Mouse (Mus musculus): ENCODE measurements at regions not wholly inside any gene's neighbourhood (a gene's known extent, or its start where the extent isn't known, plus 50 kb on each side); places are given as distances from the start of the nearest gene placed in this dataset.

- Histone ChIP-seq H3K4me1 (ENCODE audit: control insufficient read depth) (no peaks in the 10 kb centered on the region), H3K27me3 (ENCODE audit: control insufficient read depth) (peaks cover 5% of the 10 kb centered on the region), H3K36me3 (ENCODE audit: control insufficient read depth) (no peaks in the 10 kb centered on the region), H3K9me3 (ENCODE audit: control insufficient read depth, low read length) (no peaks in the 10 kb centered on the region), H3K4me3 (replicated peaks) (no peak overlapping the region)
- TF ChIP-seq GATA1 (IDR thresholded peaks at IDR 0.05; ENCODE audit: low read length) (no peak), TAL1 (IDR thresholded peaks at IDR 0.05; ENCODE audit: low read length) (no peak)
Observed at GRCm38 (mm10) chr5:148706323-148707120, 153.9 kb upstream of the Ubl3 start.

GRCm38 (mm10) chr5:148704769-148705168, 152.2 kb upstream of the Ubl3 start:
- Histone ChIP-seq H3K4me3 (replicated peaks) (no peak overlapping the region), H3K27me3 (ENCODE audit: control insufficient read depth) (peaks cover 5% of the 10 kb centered on the region), H3K9me3 (ENCODE audit: control insufficient read depth, low read length) (no peaks in the 10 kb centered on the region), H3K36me3 (ENCODE audit: control insufficient read depth) (no peaks in the 10 kb centered on the region), H3K4me1 (ENCODE audit: control insufficient read depth) (no peaks in the 10 kb centered on the region)
- TF ChIP-seq TAL1 (IDR thresholded peaks at IDR 0.05; ENCODE audit: low read length) (no peak), GATA1 (IDR thresholded peaks at IDR 0.05; ENCODE audit: low read length) (no peak)

GRCm38 (mm10) chr5:148701859-148702258, 149.3 kb upstream of the Ubl3 start:
- H3K4me1 ChIP-seq (ENCODE audit: control insufficient read depth) = no peaks in the 10 kb centered on the region
- no peak overlapping the region for H3K4me3 ChIP-seq (replicated peaks)
- no peak for TF ChIP-seq TAL1 (IDR thresholded peaks at IDR 0.05; ENCODE audit: low read length)
- TF ChIP-seq GATA1 (IDR thresholded peaks at IDR 0.05; ENCODE audit: low read length) = no peak
- no peaks in the 10 kb centered on the region for H3K27me3 ChIP-seq (ENCODE audit: control insufficient read depth)
- H3K9me3 ChIP-seq (ENCODE audit: control insufficient read depth, low read length) = no peaks in the 10 kb centered on the region
- no peaks in the 10 kb centered on the region for H3K36me3 ChIP-seq (ENCODE audit: control insufficient read depth)

GRCm38 (mm10) chr5:148701001-148701400, 148.4 kb upstream of the Ubl3 start:
- Histone ChIP-seq H3K36me3 (ENCODE audit: control insufficient read depth) (no peaks in the 10 kb centered on the region), H3K4me3 (replicated peaks) (no peak overlapping the region), H3K27me3 (ENCODE audit: control insufficient read depth) (no peaks in the 10 kb centered on the region), H3K4me1 (ENCODE audit: control insufficient read depth) (no peaks in the 10 kb centered on the region), H3K9me3 (ENCODE audit: control insufficient read depth, low read length) (no peaks in the 10 kb centered on the region)
- TF ChIP-seq TAL1 (IDR thresholded peaks at IDR 0.05; ENCODE audit: low read length) = no peak
- TF ChIP-seq GATA1 (IDR thresholded peaks at IDR 0.05; ENCODE audit: low read length) = no peak

- TF ChIP-seq TAL1 (IDR thresholded peaks at IDR 0.05; ENCODE audit: low read length) (no peak), GATA1 (IDR thresholded peaks at IDR 0.05; ENCODE audit: low read length) (no peak)
- H3K4me3 ChIP-seq (replicated peaks) = no peak overlapping the region
- no peaks in the 10 kb centered on the region for H3K27me3 ChIP-seq (ENCODE audit: control insufficient read depth)
- H3K4me1 ChIP-seq (ENCODE audit: control insufficient read depth) = no peaks in the 10 kb centered on the region
- H3K9me3 ChIP-seq (ENCODE audit: control insufficient read depth, low read length) = no peaks in the 10 kb centered on the region
- H3K36me3 ChIP-seq (ENCODE audit: control insufficient read depth) = no peaks in the 10 kb centered on the region
Observed at GRCm38 (mm10) chr5:148700240-148700639, 147.7 kb upstream of the Ubl3 start.

- no peak for TF ChIP-seq GATA1 (IDR thresholded peaks at IDR 0.05; ENCODE audit: low read length)
- no peak for TF ChIP-seq TAL1 (IDR thresholded peaks at IDR 0.05; ENCODE audit: low read length)
- Histone ChIP-seq H3K4me1 (ENCODE audit: control insufficient read depth) (peaks cover 1% of the 10 kb centered on the region; the same call in 1 of the 2 replicates), H3K4me3 (replicated peaks) (no peak overlapping the region), H3K36me3 (ENCODE audit: control insufficient read depth) (no peaks in the 10 kb centered on the region), H3K27me3 (ENCODE audit: control insufficient read depth) (no peaks in the 10 kb centered on the region), H3K9me3 (ENCODE audit: control insufficient read depth, low read length) (no peaks in the 10 kb centered on the region)
Observed at GRCm38 (mm10) chr5:148697631-148698368, 145.2 kb upstream of the Ubl3 start.

- Histone ChIP-seq H3K27me3 (ENCODE audit: control insufficient read depth) (no peaks in the 10 kb centered on the region), H3K36me3 (ENCODE audit: control insufficient read depth) (no peaks in the 10 kb centered on the region), H3K9me3 (ENCODE audit: control insufficient read depth, low read length) (no peaks in the 10 kb centered on the region), H3K4me3 (replicated peaks) (no peak overlapping the region), H3K4me1 (ENCODE audit: control insufficient read depth) (peaks cover 27% of the 10 kb centered on the region)
- TF ChIP-seq TAL1 (IDR thresholded peaks at IDR 0.05; ENCODE audit: low read length) (no peak), GATA1 (IDR thresholded peaks at IDR 0.05; ENCODE audit: low read length) (no peak)
Observed at GRCm38 (mm10) chr5:148694352-148694751, 141.8 kb upstream of the Ubl3 start.

GRCm38 (mm10) chr5:148691486-148691885, 138.9 kb upstream of the Ubl3 start:
- Histone ChIP-seq H3K4me1 (ENCODE audit: control insufficient read depth) (peaks cover 54% of the 10 kb centered on the region), H3K4me3 (replicated peaks) (no peak overlapping the region), H3K36me3 (ENCODE audit: control insufficient read depth) (no peaks in the 10 kb centered on the region), H3K9me3 (ENCODE audit: control insufficient read depth, low read length) (no peaks in the 10 kb centered on the region), H3K27me3 (ENCODE audit: control insufficient read depth) (no peaks in the 10 kb centered on the region)
- TF ChIP-seq GATA1 (IDR thresholded peaks at IDR 0.05; ENCODE audit: low read length) (no peak), TAL1 (IDR thresholded peaks at IDR 0.05; ENCODE audit: low read length) (no peak)

GRCm38 (mm10) chr5:148690823-148691197, 138.2 kb upstream of the Ubl3 start:
- Histone ChIP-seq H3K36me3 (ENCODE audit: control insufficient read depth) (no peaks in the 10 kb centered on the region), H3K4me1 (ENCODE audit: control insufficient read depth) (peaks cover 54% of the 10 kb centered on the region), H3K27me3 (ENCODE audit: control insufficient read depth) (no peaks in the 10 kb centered on the region), H3K4me3 (replicated peaks) (no peak overlapping the region), H3K9me3 (ENCODE audit: control insufficient read depth, low read length) (no peaks in the 10 kb centered on the region)
- TF ChIP-seq GATA1 (IDR thresholded peaks at IDR 0.05; ENCODE audit: low read length) (no peak), TAL1 (IDR thresholded peaks at IDR 0.05; ENCODE audit: low read length) (no peak)

Measured in erythroblast, embryonic 14.5 days (primary cell).